Mouse (Mus musculus) lung, adult 2 months (tissue): ENCODE measurements around the gene Pgm2. TPM values are rescaled to one million over a fixed set of nuclear protein-coding genes. Genes with fewer than 3 reads are reported as not detected.

ENCODE experiments used
- DNase-seq: peaks from one replicate; pipeline ENCODE4 v3.0.0; 2022
- H3K4me1 ChIP-seq: fragments of 200-500 bp; 2 replicates; pipeline ENCODE4 v1.6.1; 2011; ENCODE audit warnings: low read length; ENCODE audit not compliant: control insufficient read depth, insufficient read depth
- H3K4me3 ChIP-seq: fragments of 200-500 bp; replicated peaks from 2 replicates; pipeline ENCODE3; 2011; ENCODE audit warnings: low read depth, mild to moderate bottlenecking, control low read depth, low read length; ENCODE audit errors: extremely low read depth
- CTCF ChIP-seq: fragments of 200-500 bp; IDR thresholded peaks from 2 replicates; pipeline ENCODE4 v1.5.1; 2011; ENCODE audit warnings: mild to moderate bottlenecking, low read length, control low read depth; ENCODE audit not compliant: insufficient read depth
- POLR2A ChIP-seq: fragments of 200-500 bp; IDR thresholded peaks from 2 replicates; pipeline ENCODE4 v1.6.1; 2011; ENCODE audit warnings: low read depth, mild to moderate bottlenecking, control low read depth, low read length, borderline replicate concordance; ENCODE audit errors: extremely low read depth
- WGBS: fragments of 180-500 bp; shearing (Covaris S2); methylation state at CpG from one replicate; pipeline ENCODE4 v1.1.7; 2018; 5-methylcytosine and 5-hydroxymethylcytosine counted together
- polyA plus RNA-seq: library from polyadenylated mRNA; depleted of rRNA; stranded (reverse); fragments of >200 nt; gene quantifications from 2 replicates; pipeline ENCODE4 v1.2.3, GENCODE M21; 2012; rRNA removed

Gene Pgm2
- polyA plus RNA-seq, 1 experiment: 11.5 TPM

DNA sequence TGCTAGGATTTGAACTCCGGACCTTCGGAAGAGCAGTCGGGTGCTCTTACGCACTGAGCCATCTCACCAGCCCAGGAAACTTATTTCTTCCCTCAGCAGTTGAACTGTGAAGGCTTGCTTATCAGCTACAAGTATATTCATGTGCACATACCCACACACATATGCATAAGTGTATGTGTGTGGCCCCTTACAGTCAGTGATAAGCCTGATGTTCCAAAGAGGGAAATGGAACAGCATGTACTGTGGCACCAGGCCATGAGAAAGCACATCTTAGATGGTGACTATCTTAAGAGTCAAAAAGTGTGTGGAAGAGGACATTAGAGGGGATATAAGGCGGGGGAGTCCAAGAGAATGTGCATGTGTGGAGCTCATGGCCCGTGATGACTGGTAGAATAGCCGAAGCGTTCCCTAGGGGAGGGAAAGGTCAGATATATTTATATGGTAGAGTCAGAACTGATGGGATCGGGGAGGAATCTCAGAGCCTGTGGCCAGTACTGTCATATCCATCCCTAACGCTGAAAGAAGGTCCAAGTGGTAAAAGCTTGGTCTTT, 76.3 kb downstream of the Pgm2 start:
- 87% methylated on average over 10 of the region's 10 CpGs for WGBS
- DNase-seq: no peak

DNA sequence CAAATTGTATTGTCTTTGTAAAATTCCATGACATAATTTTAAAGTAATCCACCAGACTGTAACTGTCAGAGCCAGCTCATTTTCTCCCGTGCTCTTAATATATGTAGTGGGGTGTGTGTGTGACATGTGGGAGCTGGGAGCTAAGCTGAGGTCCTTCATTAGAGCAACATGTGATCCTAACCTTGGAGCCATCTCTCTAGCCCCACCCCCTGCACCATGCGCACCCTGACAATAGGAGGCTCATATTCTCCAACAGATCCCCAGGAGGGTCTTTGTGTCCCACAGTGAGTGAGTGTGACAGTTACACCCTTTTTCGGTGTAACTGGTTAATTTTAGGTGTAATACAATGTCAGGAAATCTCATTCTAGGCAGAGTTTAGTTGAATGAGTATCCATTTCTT, 80.1 kb downstream of the Pgm2 start:
- Histone ChIP-seq H3K4me3 (no peak overlapping the region), H3K4me1 (0 out of 2 replicates have a peak, but pooled peaks cover 3% of the 10 kb centered on the region)
- WGBS: 74% methylated on average over 3 of the region's 3 CpGs
- TF ChIP-seq CTCF (no peak), POLR2A (no peak)
- DNase-seq: no peak

More for the DNA sequence above, 76.3 kb downstream of the Pgm2 start:
- Histone ChIP-seq H3K4me3 (no peak overlapping the region), H3K4me1 (no peaks in the 10 kb centered on the region)
- TF ChIP-seq POLR2A (no peak), CTCF (no peak)

DNA sequence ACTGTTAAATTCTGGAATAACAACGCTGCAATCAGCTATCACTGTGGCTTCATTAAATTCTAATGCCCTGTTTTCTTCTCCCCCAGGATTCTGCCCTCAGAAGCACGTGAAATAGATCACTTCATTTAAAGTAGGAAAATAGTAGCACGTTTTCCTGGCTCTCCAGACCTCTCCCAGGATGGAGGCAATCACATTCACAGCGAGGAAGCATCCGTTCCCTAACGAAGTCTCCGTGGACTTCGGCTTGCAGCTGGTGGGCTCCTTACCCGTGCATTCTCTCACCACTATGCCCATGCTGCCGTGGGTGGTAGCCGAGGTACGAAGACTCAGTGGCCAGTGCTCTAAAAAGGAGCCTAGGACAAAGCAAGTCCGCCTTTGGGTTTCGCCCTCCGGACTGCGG, 80.6 kb downstream of the Pgm2 start:
- no peak for DNase-seq
- Histone ChIP-seq H3K4me3 (no peak overlapping the region), H3K4me1 (0 out of 2 replicates have a peak, but pooled peaks cover 3% of the 10 kb centered on the region)
- WGBS: 87% methylated on average over 16 of the region's 16 CpGs
- TF ChIP-seq POLR2A (no peak), CTCF (no peak)

DNA sequence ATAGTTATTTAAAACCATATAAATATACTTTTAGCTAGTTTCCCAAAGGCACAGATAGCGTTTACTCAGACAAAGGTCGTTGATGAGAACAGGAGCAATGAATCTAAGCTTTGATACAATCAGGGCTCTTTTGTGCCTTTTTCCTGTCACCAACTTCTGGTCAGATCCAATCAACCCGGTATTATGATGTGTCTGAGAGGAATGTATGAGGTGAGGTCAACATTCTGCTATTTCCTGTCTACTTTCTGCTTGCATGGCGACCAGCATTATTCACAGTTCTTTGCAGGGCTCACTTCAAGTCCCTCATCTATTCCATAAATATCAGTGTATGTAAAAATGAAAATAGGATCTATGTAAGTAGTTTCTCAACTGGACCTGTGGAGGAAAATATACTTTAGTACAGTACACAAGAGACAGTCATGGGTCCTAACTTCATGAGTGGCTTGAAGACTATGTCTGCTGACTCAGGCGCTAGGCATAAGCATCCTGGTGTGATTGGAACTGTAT, 81.7 kb downstream of the Pgm2 start:
- DNase-seq: no peak
- Histone ChIP-seq H3K4me1 (0 out of 2 replicates have a peak, but pooled peaks cover 3% of the 10 kb centered on the region), H3K4me3 (no peak overlapping the region)
- TF ChIP-seq POLR2A (no peak), CTCF (no peak)
- WGBS: 42% methylated on average over 5 of the region's 5 CpGs

Other genes starting within 250 kb of the Pgm2 start
- 13.5 and 15.0 TPM in 2 replicates for gene Rell1, start 124.1 kb upstream of the Pgm2 start, polyA plus RNA-seq
- 12.1 and 18.5 TPM in 2 replicates for gene Tbc1d1, start 63.4 kb downstream of the Pgm2 start, polyA plus RNA-seq